Mouse (Mus musculus) myocyte (in vitro differentiated cells): ENCODE measurements around the gene Ddx20.

Source experiments
- CEBPB ChIP-seq: IDR thresholded peaks from 2 replicates; pipeline ENCODE4 v1.6.1; 2011; ENCODE audit warnings: mild to moderate bottlenecking, moderate library complexity; ENCODE audit not compliant: poor library complexity, insufficient read depth, severe bottlenecking
- MAX ChIP-seq: IDR thresholded peaks from one replicate; pipeline ENCODE4 v1.6.1; 2011; ENCODE audit warnings: low read depth, mild to moderate bottlenecking, control low read depth
- MYOG ChIP-seq, 3 experiments: IDR thresholded peaks; one replicate each; pipeline ENCODE4 v1.6.1; 2011; ENCODE audit warnings: control low read depth in 2 of 3, low read depth in 2 of 3, mild to moderate bottlenecking in 2 of 3; ENCODE audit not compliant: insufficient read length in 2 of 3, control insufficient read depth in 1 of 3, insufficient read depth in 1 of 3
- POLR2A ChIP-seq: IDR thresholded peaks from one replicate; pipeline ENCODE4 v1.6.1; 2011; ENCODE audit warnings: low read depth, mild to moderate bottlenecking, control low read depth, moderate library complexity; ENCODE audit not compliant: insufficient read length
- REST ChIP-seq: IDR thresholded peaks from one replicate; pipeline ENCODE4 v1.6.1; 2011; ENCODE audit warnings: mild to moderate bottlenecking, control low read depth, moderate library complexity; ENCODE audit not compliant: insufficient read depth, insufficient read length
- TCF3 ChIP-seq: IDR thresholded peaks from one replicate; pipeline ENCODE4 v1.6.1; 2011; ENCODE audit warnings: low read depth, control low read depth; ENCODE audit not compliant: insufficient read length
- USF1 ChIP-seq: IDR thresholded peaks from one replicate; pipeline ENCODE4 v1.6.1; 2011; ENCODE audit warnings: low read depth, mild to moderate bottlenecking, control low read depth, moderate library complexity

GRCm38 (mm10) chr3:105705061-105705549 lies 17.7 kb upstream of the Ddx20 start:
- TF ChIP-seq POLR2A, result peak; percentile 53
- peak; percentile 51 for TF ChIP-seq TCF3
- no peak for TF ChIP-seq REST
- peak; percentile 37 to 92 (median 79) for TF ChIP-seq MYOG (IDR thresholded peaks at IDR 0.05; ENCODE audit: control insufficient read depth in 1 of 3, insufficient read depth in 1 of 3, insufficient read length in 2 of 3, low read depth in 2 of 3)
- no peak for TF ChIP-seq USF1
- no peak for TF ChIP-seq CEBPB
- no peak for TF ChIP-seq MAX
